Mouse (Mus musculus) ES-CJ7 (cell line): ENCODE measurements around the gene Tagap.

ENCODE experiments used
- DNase-seq: peaks from one replicate; pipeline ENCODE4 v3.0.0; 2011; ENCODE audit warnings: low read depth, low spot score

The Tagap gene

DNA sequence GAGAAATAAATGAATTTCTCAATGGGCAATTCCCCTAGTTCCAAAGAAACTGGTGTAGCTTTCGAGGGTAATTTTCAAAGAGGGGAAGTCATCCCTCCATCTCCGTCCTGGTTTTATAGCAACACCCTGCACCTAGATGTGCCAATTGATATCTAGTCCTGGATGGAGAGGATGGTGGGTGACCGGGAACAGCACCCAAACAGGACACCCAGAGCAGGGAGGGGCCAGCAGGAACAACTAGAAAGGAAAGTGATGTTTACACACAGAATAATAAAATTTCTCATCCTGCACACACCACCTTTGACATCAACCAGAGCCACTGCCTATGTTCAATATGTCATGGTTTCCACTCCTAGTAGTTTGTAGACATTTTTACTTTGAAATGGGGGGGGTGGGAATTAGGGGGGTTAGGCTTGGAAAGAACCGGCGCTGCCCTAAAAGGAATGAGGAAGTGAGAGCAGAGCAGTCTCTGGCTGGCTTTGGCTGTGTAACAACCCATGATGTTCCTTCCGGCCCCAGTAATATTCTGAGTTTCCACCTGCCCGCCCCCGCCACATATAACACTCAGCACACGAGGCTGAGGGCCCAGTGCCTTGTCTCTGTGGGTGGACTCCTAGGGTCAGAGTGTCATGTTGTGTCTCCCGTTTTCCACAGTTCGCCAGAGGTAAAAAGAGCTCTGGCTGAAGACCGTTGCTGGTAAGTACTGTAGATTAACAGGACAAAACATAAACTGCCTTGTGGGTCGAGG is at the start of gene Tagap:
Gene Tagap (plus strand): TSS at position 588 of the 748 bp plus-strand sequence.
- peak; percentile 0 for DNase-seq

GRCm38 (mm10) chr17:7876541-7876940 is 49.3 kb upstream of the Tagap start:
- no peak for DNase-seq

DNA sequence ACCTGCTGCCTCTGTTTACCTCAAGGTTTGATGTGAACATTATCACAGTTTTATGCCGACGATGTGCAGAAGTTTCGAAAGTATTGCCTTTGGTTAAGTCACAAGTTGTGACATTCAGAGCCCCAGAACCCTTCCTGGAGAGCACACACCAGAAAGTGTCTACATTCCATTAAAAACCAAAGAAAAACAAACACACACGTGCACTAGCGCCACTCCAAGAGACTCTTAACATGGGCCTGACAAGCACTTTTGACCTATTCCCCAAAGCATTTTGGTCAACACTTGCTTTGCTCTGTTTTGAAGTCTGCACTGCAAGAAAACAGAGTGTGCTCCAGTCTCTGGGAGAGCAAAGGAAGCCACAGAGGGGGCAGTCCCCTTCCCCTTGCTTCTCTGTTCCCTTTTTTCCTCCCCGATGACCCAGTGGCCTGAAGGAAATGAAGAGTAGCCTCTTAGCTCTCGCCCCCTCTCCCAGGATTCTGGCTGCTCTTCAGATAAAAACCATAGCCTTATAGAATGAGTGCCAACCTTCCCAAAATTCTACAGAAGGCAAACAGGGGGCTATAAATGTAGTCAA is 48.5 kb upstream of the Tagap start:
- DNase-seq, result no peak

DNA sequence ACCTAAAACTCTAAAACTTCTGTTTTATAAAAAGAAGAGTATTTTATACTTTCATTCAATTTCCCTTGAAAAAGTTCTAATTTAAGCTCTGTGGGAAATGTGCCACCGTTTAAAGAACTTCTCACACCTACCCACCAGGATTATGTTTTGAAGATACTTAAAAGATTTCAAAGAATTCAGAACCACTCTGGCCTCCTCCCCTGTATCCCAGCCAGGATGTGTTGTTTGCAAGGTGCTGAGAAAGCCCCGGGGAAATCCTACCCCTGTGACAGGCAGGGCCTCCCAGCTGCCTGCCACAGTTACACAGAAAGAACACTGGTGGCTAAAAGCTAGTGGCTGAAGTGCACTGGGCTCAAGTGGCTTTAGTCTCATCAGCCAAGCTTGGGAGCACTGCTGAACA is 47.9 kb upstream of the Tagap start:
- DNase-seq, result no peak

DNA sequence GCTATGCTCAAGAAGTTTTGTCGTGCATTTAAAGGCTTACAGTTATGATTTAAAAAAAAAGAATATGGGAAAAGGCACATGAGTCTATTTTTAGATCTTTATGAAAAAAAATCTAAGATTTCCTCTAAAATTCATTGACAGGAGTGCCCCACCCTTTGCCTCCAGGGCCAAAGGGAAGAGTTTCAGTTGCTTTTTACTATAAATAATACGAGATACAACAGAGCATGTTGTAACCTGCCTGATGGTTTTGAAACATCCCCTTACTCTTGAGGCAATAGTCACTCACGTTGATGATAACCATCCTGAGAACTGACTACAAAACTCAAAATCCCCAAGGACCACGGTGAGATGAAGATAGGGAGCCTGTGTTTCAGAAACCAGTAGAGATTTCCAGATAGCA is 46.3 kb upstream of the Tagap start:
- no peak for DNase-seq

DNA sequence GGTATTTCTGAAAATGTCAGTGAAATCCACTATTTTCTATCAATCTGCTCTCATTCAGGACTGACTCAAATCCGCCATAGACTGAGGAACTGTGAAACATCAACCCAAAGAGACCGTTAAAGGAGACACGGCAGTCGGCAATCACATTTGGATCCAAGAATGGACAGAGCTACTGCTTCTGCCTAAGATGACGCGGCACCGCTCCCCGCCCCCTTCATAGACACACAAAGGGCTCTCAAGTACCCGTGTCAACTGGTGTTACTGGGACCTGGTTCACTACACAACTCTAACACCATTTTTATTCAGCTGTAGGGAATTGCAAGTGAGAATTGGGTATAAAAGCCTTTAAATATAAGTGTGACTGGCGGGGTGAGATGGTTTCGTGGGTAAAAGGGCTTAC is 42.7 kb upstream of the Tagap start:
- no peak for DNase-seq

- DNase-seq, result no peak
Observed at GRCm38 (mm10) chr17:7884606-7885005, 41.2 kb upstream of the Tagap start.

GRCm38 (mm10) chr17:7887071-7887815 is 38.6 kb upstream of the Tagap start:
- no peak for DNase-seq

DNA sequence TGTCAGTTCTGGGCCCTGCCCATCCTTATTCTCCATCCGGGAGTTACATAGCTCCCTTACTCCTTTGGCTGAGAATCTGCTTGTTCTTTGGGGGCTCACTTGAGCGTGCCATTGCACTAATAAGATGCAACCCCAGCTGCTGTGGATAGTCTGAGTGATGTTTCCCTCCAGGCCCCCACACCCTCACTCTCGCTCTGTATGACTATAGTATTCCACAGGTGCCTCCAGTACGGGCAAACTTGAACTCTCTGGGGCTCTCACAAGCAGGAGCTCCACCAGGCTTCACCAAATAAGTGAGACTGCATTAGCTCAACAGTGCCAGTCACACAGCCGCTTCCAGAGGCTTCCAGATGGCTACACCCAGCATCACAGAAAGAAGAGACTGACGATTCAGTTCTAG is 37.5 kb upstream of the Tagap start:
- no peak for DNase-seq

DNA sequence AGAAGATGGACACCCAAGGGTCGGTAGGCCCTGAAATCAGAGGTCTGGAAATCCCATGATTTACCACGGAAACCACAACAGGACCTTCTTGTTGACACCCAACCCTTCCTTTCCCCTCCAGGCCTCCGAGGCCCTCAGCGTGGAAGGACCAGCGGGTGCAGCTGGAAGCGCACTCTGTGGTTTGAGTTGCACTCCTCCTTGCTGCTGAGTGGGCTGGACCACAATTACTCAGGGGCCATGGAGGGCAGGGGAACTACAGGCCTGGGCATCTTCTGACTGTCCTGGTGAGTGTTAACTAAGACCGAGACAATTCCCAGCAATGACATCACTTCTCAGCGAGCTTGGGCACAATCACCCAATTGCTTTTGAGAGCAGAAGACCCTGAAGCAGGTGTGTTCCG is 36.8 kb upstream of the Tagap start:
- DNase-seq, result no peak

GRCm38 (mm10) chr17:7892676-7893075 is 33.1 kb upstream of the Tagap start:
- DNase-seq, result no peak

- no peak for DNase-seq
Observed at GRCm38 (mm10) chr17:7894094-7894493, 31.7 kb upstream of the Tagap start.

GRCm38 (mm10) chr17:7896047-7896635 is 29.7 kb upstream of the Tagap start:
- no peak for DNase-seq

- no peak for DNase-seq
Observed at GRCm38 (mm10) chr17:7897120-7897519, 28.7 kb upstream of the Tagap start.

DNA sequence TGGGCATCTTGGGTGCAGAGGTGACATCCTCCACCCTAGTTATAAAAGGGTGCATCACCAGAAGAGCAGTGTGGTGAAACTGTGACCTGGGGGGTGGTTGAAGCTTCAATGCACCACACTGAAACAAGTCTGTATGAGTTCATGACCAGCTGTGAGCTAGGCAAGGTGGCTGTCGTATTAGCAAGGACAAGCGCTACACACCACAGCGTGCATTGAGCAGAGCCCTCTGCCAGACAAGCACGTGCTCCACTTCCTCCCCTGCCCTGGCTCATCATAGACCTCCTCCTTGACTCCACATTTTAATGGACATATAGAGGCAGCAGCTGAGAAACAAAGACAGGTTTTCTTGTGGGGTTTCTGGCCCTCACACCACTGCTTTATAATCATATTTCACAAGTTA is 28.0 kb upstream of the Tagap start:
- no peak for DNase-seq

DNA sequence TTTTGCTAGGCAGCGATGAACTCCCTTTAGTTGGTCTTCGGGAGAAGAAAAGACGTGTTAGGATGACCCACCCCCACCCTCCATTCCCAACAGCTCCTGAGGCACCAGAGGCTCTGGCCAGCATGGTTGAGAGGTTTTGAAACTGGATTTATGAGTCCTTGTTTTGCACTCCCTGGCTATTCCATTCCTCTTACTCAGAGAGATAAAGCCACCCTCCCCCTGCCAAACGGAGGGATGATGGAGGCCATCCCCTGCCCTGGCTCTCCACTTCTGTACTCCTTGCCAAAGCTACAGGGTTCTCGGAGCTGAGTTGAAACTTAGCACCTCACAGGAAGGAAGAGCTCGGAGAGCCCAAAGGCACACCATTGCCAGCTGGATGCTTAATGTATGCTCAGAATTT is 26.6 kb upstream of the Tagap start:
- DNase-seq, result no peak

- DNase-seq, result no peak
Observed at GRCm38 (mm10) chr17:7899961-7900360, 25.8 kb upstream of the Tagap start.

- no peak for DNase-seq
Observed at GRCm38 (mm10) chr17:7901536-7901935, 24.3 kb upstream of the Tagap start.

- no peak for DNase-seq
Observed at GRCm38 (mm10) chr17:7902362-7902761, 23.4 kb upstream of the Tagap start.

DNA sequence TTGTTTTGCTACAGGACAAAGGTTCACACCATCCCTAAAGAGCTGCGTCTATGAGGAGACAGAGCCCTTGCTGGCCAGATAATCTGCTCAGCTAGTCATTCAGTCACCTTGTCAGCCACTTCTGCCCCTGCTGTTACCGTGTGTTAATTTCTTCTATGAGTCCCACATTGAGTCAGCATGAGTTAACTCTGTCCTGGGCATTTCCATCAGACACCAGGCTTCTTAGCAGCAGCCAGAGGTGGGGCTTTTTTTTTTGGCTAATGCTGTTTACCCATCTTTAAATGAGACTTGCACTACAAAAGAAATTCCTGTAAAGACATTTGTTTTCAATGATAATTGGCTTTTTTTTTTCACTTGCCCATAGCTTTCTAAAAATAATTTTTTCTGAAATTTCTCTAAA is 20.8 kb upstream of the Tagap start:
- peak; percentile 29 for DNase-seq

DNA sequence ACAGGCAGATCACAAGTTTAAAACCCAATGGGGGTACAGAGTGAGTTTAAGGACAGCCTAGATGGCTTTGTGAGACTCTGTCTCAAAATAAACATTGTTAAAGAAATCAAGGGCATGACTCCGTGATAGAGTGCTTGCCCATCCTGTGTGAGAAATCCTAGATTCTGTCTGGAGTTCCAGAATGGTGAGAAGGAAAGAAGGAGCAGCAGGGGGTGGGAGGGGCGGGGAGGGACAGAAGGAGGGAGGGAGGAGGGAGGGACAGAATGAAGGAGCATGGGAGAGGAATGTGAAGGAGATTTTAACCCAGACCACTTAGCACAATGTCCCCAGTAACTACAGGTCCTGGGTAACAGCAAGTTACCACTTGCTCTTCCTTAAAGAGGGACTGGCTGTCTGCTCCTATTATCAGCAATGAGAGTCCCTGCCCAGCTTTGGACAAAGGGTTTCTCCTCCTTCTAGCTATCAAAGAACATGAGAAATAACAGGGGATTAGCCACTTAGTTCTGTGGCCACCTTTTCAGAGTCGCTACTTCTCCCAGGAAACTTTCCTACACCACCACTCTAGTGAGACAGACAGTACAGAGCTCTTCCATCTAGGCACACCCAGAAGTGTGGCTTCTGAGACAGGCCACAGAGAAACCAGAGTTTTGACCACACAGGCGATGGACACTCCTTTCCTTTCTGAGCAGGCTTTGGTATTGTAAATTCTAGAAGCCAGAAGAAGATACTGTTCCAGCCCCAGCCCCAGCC is 19.7 kb upstream of the Tagap start:
- peak; percentile 74 for DNase-seq
